Comparison of ENCODE assay signal across 8 mouse cellular contexts in genomic region chr7:112225615-112226262, GRCm38 (mm10). TPM values are rescaled to one million over a fixed set of nuclear protein-coding genes. Genes with fewer than 3 reads are reported as not detected.
DNase-seq lines count a peak whose midpoint lies in the region; ATAC-seq and TF ChIP-seq lines count a peak whose summit lies in the region.

Mical2 (plus strand) TSS chr7:112225856.

- intact Hi-C loops in gastrocnemius, postnatal 14 days (cut with DNase I; ENCODE audit: low total_unique reads), result no loop called here

- peak; percentile 93 for ATAC-seq in megakaryocyte, adult 5-6 weeks (ENCODE audit: poor library complexity, severe bottlenecking)

- TF ChIP-seq CTCF in cortical plate, adult 2 months (IDR thresholded peaks at IDR 0.05; ENCODE audit: extremely low read depth, insufficient read depth, low read length), result no peak

- peak within 1 kb of the TSS; percentile 38; the same call in 1 of the 2 replicates for H3K27ac ChIP-seq in cortical plate, adult 2 months (ENCODE audit: insufficient read depth, low read length)

- peak; percentile 78 for TF ChIP-seq POLR2A in cortical plate, adult 2 months (IDR thresholded peaks at IDR 0.05; ENCODE audit: extremely low read depth, insufficient read depth, low read length)

- peaks cover 18% of the 10 kb centered on the region for H3K4me1 ChIP-seq in cortical plate, adult 2 months (ENCODE audit: control insufficient read depth, insufficient read depth, low read length)

- peak; percentile 84 for DNase-seq in adipocyte (ENCODE audit: low spot score)
- DNase-seq in gastrocnemius, postnatal 14 days, result peak; percentile 94
- DNase-seq in induced T-regulatory cell, adult 2 months (ENCODE audit: low read depth), result peak; percentile 85
- peak; percentile 66 to 90 for DNase-seq in left cerebral cortex, adult 8-10 months (ENCODE audit: low spot score in 2 of 2)
- peak; percentile 87 to 90 for DNase-seq in right cerebral cortex, adult 2 months (ENCODE audit: low spot score in 2 of 2)
- peak; percentile 91 for DNase-seq in urinary bladder, postnatal 14 days (ENCODE audit: low spot score)

- H3K4me3 ChIP-seq in cortical plate, adult 2 months (ENCODE audit: insufficient read depth, low read length), result peak within 1 kb of the TSS; percentile 75

RNA-seq across cellular contexts. Expression of gene Mical2, which starts in this region (rescaled TPM):
- polyA plus RNA-seq in cortical plate, adult 2 months (2012; rRNA removed), result 371 and 405 TPM in 2 replicates
- total RNA-seq in gastrocnemius, postnatal 14 days (2021), result 100 to 1,000 TPM in 1 of 2 experiments, 10 to 100 TPM in 1; 86.4 to 106 TPM
- total RNA-seq in left cerebral cortex, adult 8-10 months (2022), result 100 to 1,000 TPM; 370 to 442 (median 419) TPM
- 1.1 and 1.8 TPM in 2 replicates for total RNA-seq in megakaryocyte, adult 5-6 weeks (2015)
- 0.69 and 1.1 TPM in 2 replicates for total RNA-seq in megakaryocyte, adult 5-6 weeks (2017)

Comparison
In these comparisons a context has a peak if more than half of its experiments do, and no peak if none do; other contexts are left out.
1. Peak in every context shown above with its lines: DNase-seq, ATAC-seq, H3K4me3 ChIP-seq and H3K27ac ChIP-seq.
2. RNA of gene Mical2 (total RNA-seq): 370 to 442 TPM in left cerebral cortex, adult 8-10 months and 86.4 to 106 TPM in gastrocnemius, postnatal 14 days; 0.69 to 1.8 TPM in megakaryocyte, adult 5-6 weeks; every median in the first group is over 10 times any median in the second.